20 mouse cellular contexts compared by ENCODE assay signal in the genomic region with DNA sequence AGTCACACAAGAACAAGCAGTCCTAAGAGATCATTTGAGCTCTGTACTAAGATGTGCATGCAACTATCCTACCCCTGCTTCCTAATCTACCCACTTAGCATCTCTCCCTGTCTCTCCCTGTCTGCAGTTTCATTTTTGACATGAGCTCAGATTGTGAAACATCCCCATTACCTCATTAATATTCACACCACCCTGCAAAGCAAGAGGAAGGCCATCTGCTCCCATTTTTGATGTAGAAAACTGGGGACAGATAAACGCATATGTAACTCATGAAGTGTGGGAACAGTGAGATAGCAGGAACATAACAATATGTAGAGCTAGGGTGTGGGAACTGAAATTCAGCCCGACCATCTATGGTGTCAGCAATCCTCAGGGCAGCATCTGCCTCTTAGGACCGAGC. TPM values are rescaled to one million over a fixed set of nuclear protein-coding genes. Genes with fewer than 3 reads are reported as not detected.
DNase-seq lines count a peak whose midpoint lies in the region; ATAC-seq and TF ChIP-seq lines count a peak whose summit lies in the region.
"Had no signal": no experiment of that assay in that cellular context is flagged by ENCODE, and none has a peak within 500 bp of the region (broad histone marks: within the 10 kb centered on the region; RNA-seq: fewer than 3 reads in every experiment).

No protein-coding gene starts in this region.

- H3K4me2 ChIP-seq in heart, embryonic 11.5 days: no peak overlapping the region
- no peak overlapping the region for H3K4me2 ChIP-seq in forebrain, postnatal 0 days (ENCODE audit: low read depth)
- H3K4me2 ChIP-seq in midbrain, postnatal 0 days (ENCODE audit: low read depth, low read length, poor library complexity, severe bottlenecking): no peak overlapping the region
- H3K4me2 ChIP-seq: liver, embryonic 12.5 days; neural tube, embryonic 12.5 days had no signal

- H3K9ac ChIP-seq in heart, embryonic 11.5 days (ENCODE audit: low read depth, low read length): no peak overlapping the region
- no peak overlapping the region for H3K9ac ChIP-seq in forebrain, postnatal 0 days
- no peak overlapping the region for H3K9ac ChIP-seq in midbrain, postnatal 0 days (replicated peaks; ENCODE audit: low read length, poor library complexity, severe bottlenecking)
- H3K9ac ChIP-seq: liver, embryonic 12.5 days; neural tube, embryonic 12.5 days had no signal

- WGBS in heart, embryonic 11.5 days (ENCODE audit: insufficient replicate concordance): 52% methylated on average over 3 of the region's 3 CpGs
- WGBS in forebrain, postnatal 0 days: 55% methylated on average over 3 of the region's 3 CpGs
- 56% methylated on average over 3 of the region's 3 CpGs for WGBS in midbrain, postnatal 0 days

- ATAC-seq in heart, embryonic 11.5 days (replicated peaks; ENCODE audit: insufficient number of reproducible peaks, low FRiP score, low TSS enrichment): no peak
- peak; percentile 51 for ATAC-seq in forebrain, postnatal 0 days
- ATAC-seq in midbrain, postnatal 0 days (ENCODE audit: low FRiP score): no peak
- ATAC-seq: liver, embryonic 12.5 days; lung, postnatal 0 days had no signal

- DNase-seq in heart, adult 8-10 months (ENCODE audit: low spot score): no peak
- peak; percentile 70 to 86 for DNase-seq in layer of hippocampus, adult 18-20 months (ENCODE audit: low spot score in 2 of 2)
- no peak for DNase-seq in layer of hippocampus, postnatal 25 days (ENCODE audit: extremely low spot score in 1 of 2, low spot score in 1 of 2)
- peak; percentile 30 for DNase-seq in forebrain, postnatal 0 days
- no peak for DNase-seq in midbrain, postnatal 0 days (ENCODE audit: low spot score)
- DNase-seq in kidney, adult 18-20 months: no peak
- DNase-seq: adrenal gland, adult 2 months; cerebellum, adult 9-10 months; kidney, adult 8-10 months; left cerebral cortex, postnatal 4 days; retina, postnatal 1 day; thymus, postnatal 4 days had no signal

- H3K4me3 ChIP-seq in heart, embryonic 11.5 days (ENCODE audit: low read depth, low read length): no peak overlapping the region
- no peak overlapping the region for H3K4me3 ChIP-seq in forebrain, postnatal 0 days (ENCODE audit: low read depth, low read length)
- H3K4me3 ChIP-seq in midbrain, postnatal 0 days (ENCODE audit: low read depth, low read length): no peak overlapping the region
- H3K4me3 ChIP-seq: liver, embryonic 12.5 days; neural tube, embryonic 12.5 days had no signal

- H3K27ac ChIP-seq in heart, embryonic 11.5 days (ENCODE audit: low read depth, low read length): peak overlapping the region; percentile 91
- H3K27ac ChIP-seq in forebrain, postnatal 0 days (ENCODE audit: low read depth, low read length): peak overlapping the region; percentile 6; the same call in 1 of the 2 replicates
- peak overlapping the region; percentile 43 for H3K27ac ChIP-seq in midbrain, postnatal 0 days (ENCODE audit: low read depth, low read length)
- H3K27ac ChIP-seq: liver, embryonic 12.5 days; neural tube, embryonic 12.5 days; stomach, postnatal 0 days had no signal

- H3K9me3 ChIP-seq in heart, embryonic 11.5 days (replicated peaks; ENCODE audit: control insufficient read depth, low read length): no peaks in the 10 kb centered on the region
- H3K9me3 ChIP-seq in forebrain, postnatal 0 days (ENCODE audit: low read length): no peaks in the 10 kb centered on the region
- H3K9me3 ChIP-seq in midbrain, postnatal 0 days (ENCODE audit: low read length): no peaks in the 10 kb centered on the region
- H3K9me3 ChIP-seq: liver, embryonic 12.5 days; neural tube, embryonic 12.5 days had no signal

- H3K36me3 ChIP-seq in heart, embryonic 11.5 days (ENCODE audit: control insufficient read depth, insufficient read depth, low read length): no peaks in the 10 kb centered on the region
- H3K36me3 ChIP-seq in forebrain, postnatal 0 days (ENCODE audit: insufficient read depth): no peaks in the 10 kb centered on the region
- H3K36me3 ChIP-seq in midbrain, postnatal 0 days (ENCODE audit: insufficient read depth, low read length): no peaks in the 10 kb centered on the region
- H3K36me3 ChIP-seq: liver, embryonic 12.5 days; neural tube, embryonic 12.5 days had no signal

- no peak for TF ChIP-seq CTCF in forebrain, postnatal 0 days (IDR thresholded peaks at IDR 0.05; ENCODE audit: low read depth)
- no peak for TF ChIP-seq CTCF in midbrain, postnatal 0 days (IDR thresholded peaks at IDR 0.05)

- peaks cover 12% of the 10 kb centered on the region for H3K4me1 ChIP-seq in heart, embryonic 11.5 days (ENCODE audit: control insufficient read depth, insufficient read depth, low read length)
- no peaks in the 10 kb centered on the region; the same call in 1 of the 2 replicates for H3K4me1 ChIP-seq in forebrain, postnatal 0 days (ENCODE audit: insufficient read depth)
- 0 out of 2 replicates have a peak, but pooled peaks cover 4% of the 10 kb centered on the region for H3K4me1 ChIP-seq in midbrain, postnatal 0 days (ENCODE audit: insufficient read depth, low read length)
- H3K4me1 ChIP-seq: liver, embryonic 12.5 days; neural tube, embryonic 12.5 days had no signal

- no peaks in the 10 kb centered on the region for H3K27me3 ChIP-seq in heart, embryonic 11.5 days (ENCODE audit: control insufficient read depth, insufficient read depth, low read length)
- no peaks in the 10 kb centered on the region for H3K27me3 ChIP-seq in forebrain, postnatal 0 days (ENCODE audit: insufficient read depth, low read length)
- H3K27me3 ChIP-seq in midbrain, postnatal 0 days (ENCODE audit: insufficient read depth, low read length): no peaks in the 10 kb centered on the region
- H3K27me3 ChIP-seq: liver, embryonic 12.5 days; neural tube, embryonic 12.5 days had no signal

RNA-seq across cellular contexts. Expression of a gene that starts 19.7 kb away (rescaled TPM):
- 6.5 and 8.4 TPM in 2 replicates for polyA plus RNA-seq in heart, embryonic 11.5 days (2014; fragmentation: Nextera tagmentation; extraction: Ambion mirVana)
- 1 to 10 TPM; 1.3 to 2.8 (median 2.5) TPM for total RNA-seq in heart, adult 8-10 months (2022)
- total RNA-seq in layer of hippocampus, adult 18-20 months (2021): 100 to 1,000 TPM; 368 to 419 TPM
- total RNA-seq in layer of hippocampus, postnatal 25 days (2021): 100 to 1,000 TPM; 339 to 378 TPM
- 6.6 and 10.0 TPM in 2 replicates for total RNA-seq in forebrain, postnatal 0 days (2014; rRNA removed)
- 1.2 and 2.4 TPM in 2 replicates for polyA plus RNA-seq in forebrain, postnatal 0 days (2015; fragmentation: Nextera tagmentation; extraction: Ambion mirVana)
- total RNA-seq in midbrain, postnatal 0 days (2014; rRNA removed): 19.4 and 20.4 TPM in 2 replicates
- polyA plus RNA-seq in midbrain, postnatal 0 days (2015; fragmentation: Nextera tagmentation; extraction: Ambion mirVana): 2.9 and 3.3 TPM in 2 replicates
- total RNA-seq: megakaryocyte-erythroid progenitor cell, adult 5-6 weeks had no signal
- polyA plus RNA-seq: C2C12; liver, embryonic 12.5 days; spleen, adult 2 months had no signal

Comparison
In these comparisons a context has a peak if more than half of its experiments do, and no peak if none do; other contexts are left out.
1. DNase-seq: peak in layer of hippocampus, adult 18-20 months (2 of 2) and forebrain, postnatal 0 days (single experiment); none in heart, adult 8-10 months (single experiment), layer of hippocampus, postnatal 25 days (0 of 2), midbrain, postnatal 0 days (single experiment) and kidney, adult 18-20 months (single experiment).
2. H3K27ac ChIP-seq: peak in every context shown above with its lines; median percentile 91 in heart, embryonic 11.5 days; 43 in midbrain, postnatal 0 days; 6 in forebrain, postnatal 0 days.
3. RNA of a gene that starts 19.7 kb away (total RNA-seq): 368 to 419 TPM in layer of hippocampus, adult 18-20 months and 339 to 378 TPM in layer of hippocampus, postnatal 25 days; 19.4 to 20.4 TPM in midbrain, postnatal 0 days, 6.6 to 10.0 TPM in forebrain, postnatal 0 days and 1.3 to 2.8 TPM in heart, adult 8-10 months; every median in the first group is over 10 times any median in the second.